Mouse (Mus musculus) G1E (cell line): ENCODE data around the gene Rgs6. TPM values are rescaled to one million over a fixed set of nuclear protein-coding genes. Genes with fewer than 3 reads are reported as not detected.

ENCODE experiments used
- ATAC-seq: 2 replicates; pipeline ENCODE4 v1.8.0; 2016; ENCODE audit warnings: mild to moderate bottlenecking; ENCODE audit not compliant: insufficient number of reproducible peaks, poor library complexity, low FRiP score, severe bottlenecking; ENCODE audit errors: extremely low read depth
- DNase-seq: peaks from one replicate; pipeline ENCODE4 v3.0.0; 2012; ENCODE audit warnings: low spot score
- H3K27me3 ChIP-seq: 2 replicates; pipeline ENCODE4 v1.6.1; 2012; ENCODE audit warnings: mild to moderate bottlenecking, low read length, inconsistent platforms; ENCODE audit not compliant: insufficient read depth
- H3K36me3 ChIP-seq: replicated peaks from 2 replicates; pipeline ENCODE3; 2012; ENCODE audit warnings: mild to moderate bottlenecking, inconsistent platforms
- H3K4me1 ChIP-seq: 2 replicates; pipeline ENCODE4 v1.6.1; 2012; ENCODE audit warnings: low read depth, low read length, inconsistent platforms, mixed read lengths; ENCODE audit not compliant: insufficient read depth
- H3K4me3 ChIP-seq: 2 replicates; pipeline ENCODE4 v1.5.1; 2012; ENCODE audit warnings: low read depth, mild to moderate bottlenecking, inconsistent platforms, low read length, moderate library complexity, mixed read lengths
- H3K9me3 ChIP-seq: replicated peaks from 2 replicates; pipeline ENCODE4 v1.6.1; 2012; ENCODE audit warnings: inconsistent platforms
- CTCF ChIP-seq: IDR thresholded peaks from 2 replicates; pipeline ENCODE4 v1.5.1; 2012; ENCODE audit warnings: low read depth, low read length, inconsistent platforms, mixed read lengths
- GATA1 ChIP-seq: IDR thresholded peaks from 2 replicates; pipeline ENCODE4 v1.6.1; 2012; ENCODE audit warnings: borderline replicate concordance, low read length, inconsistent platforms, mixed read lengths
- GATA2 ChIP-seq: IDR thresholded peaks from 2 replicates; pipeline ENCODE4 v1.6.1; 2012; ENCODE audit warnings: low read depth, low read length, inconsistent platforms, borderline replicate concordance
- POLR2AphosphoS5 ChIP-seq: IDR thresholded peaks from 2 replicates; pipeline ENCODE4 v1.6.1; 2012; ENCODE audit warnings: low read depth, low read length, inconsistent platforms; ENCODE audit not compliant: insufficient replicate concordance
- TAL1 ChIP-seq: conservative IDR thresholded peaks from 2 replicates; pipeline ENCODE4 v1.6.1; 2012; ENCODE audit warnings: low read depth, low read length, inconsistent platforms, mixed read lengths
- polyA plus RNA-seq: library from polyadenylated mRNA; stranded (reverse); fragments of >175 nt; gene quantifications from 2 replicates; pipeline ENCODE4 v1.2.3, GENCODE M21; 2012
- total RNA-seq, 2 experiments: library from RNA; stranded (forward) in 1 of 2; stranded (reverse) in 1 of 2; fragments of 200-1000 nt in 1 of 2; fragments of >200 nt in 1 of 2; fragmentation: Nextera tagmentation in 1 of 2; gene quantifications; 2 replicates each; pipeline ENCODE4 v1.2.3; 2014 to 2017

Gene Rgs6
- total and polyA plus RNA-seq, 3 experiments: 0.44 TPM; not detected in 2

DNA sequence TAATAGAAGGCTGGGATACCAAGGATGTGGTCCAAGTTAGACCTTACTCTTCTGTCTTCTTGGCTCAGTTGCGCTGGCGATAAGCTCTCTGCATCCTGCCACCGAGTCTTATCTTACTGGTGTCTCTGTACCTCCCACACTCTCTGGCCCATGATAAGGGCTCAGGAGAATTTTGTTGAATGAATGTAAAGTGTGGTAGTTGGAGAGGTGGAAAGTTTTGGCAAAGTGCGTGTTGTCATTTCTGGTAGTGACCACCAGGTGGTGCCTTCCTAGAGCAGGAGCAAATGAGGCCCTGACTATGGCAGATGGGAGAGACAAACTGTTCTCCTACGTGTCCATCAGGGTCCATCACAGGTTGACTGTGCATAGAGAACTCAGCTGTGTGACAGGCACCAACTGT lies 112.7 kb downstream of the Rgs6 start:
- Histone ChIP-seq H3K36me3 (no peaks in the 10 kb centered on the region), H3K4me1 (no peaks in the 10 kb centered on the region), H3K9me3 (no peaks in the 10 kb centered on the region), H3K27me3 (0 out of 2 replicates have a peak, but pooled peaks cover 6% of the 10 kb centered on the region), H3K4me3 (no peak overlapping the region)
- no peak; the same call in 1 of the 2 replicates for ATAC-seq
- DNase-seq: peak; percentile 30
- no peak for TF ChIP-seq TAL1
- no peak for TF ChIP-seq GATA2
- peak; percentile 84 for TF ChIP-seq CTCF

DNA sequence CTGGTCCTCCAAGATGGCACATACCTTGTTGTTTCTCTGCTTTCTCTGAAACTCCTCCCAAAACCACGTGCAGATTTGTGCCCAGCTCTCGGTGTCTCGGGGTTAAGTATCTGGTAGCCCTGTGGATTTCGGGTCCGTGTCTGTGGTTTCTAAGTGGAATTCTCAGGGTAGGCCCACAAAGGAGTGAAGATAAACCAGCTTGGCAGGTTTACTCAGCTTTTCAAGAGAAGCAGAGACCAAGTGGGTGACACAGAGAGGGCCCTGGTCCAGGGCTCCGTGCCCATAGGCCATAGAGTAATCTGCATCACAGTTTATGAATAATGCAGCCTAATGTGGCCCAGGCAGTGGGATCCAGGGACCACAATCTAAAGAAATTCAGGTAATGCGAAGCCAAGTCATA lies 113.3 kb downstream of the Rgs6 start:
- Histone ChIP-seq H3K36me3 (no peaks in the 10 kb centered on the region), H3K27me3 (0 out of 2 replicates have a peak, but pooled peaks cover 6% of the 10 kb centered on the region), H3K9me3 (no peaks in the 10 kb centered on the region), H3K4me3 (no peak overlapping the region), H3K4me1 (no peaks in the 10 kb centered on the region)
- DNase-seq (no peak), ATAC-seq (no peak)
- no peak for TF ChIP-seq CTCF
- TF ChIP-seq TAL1: no peak

DNA sequence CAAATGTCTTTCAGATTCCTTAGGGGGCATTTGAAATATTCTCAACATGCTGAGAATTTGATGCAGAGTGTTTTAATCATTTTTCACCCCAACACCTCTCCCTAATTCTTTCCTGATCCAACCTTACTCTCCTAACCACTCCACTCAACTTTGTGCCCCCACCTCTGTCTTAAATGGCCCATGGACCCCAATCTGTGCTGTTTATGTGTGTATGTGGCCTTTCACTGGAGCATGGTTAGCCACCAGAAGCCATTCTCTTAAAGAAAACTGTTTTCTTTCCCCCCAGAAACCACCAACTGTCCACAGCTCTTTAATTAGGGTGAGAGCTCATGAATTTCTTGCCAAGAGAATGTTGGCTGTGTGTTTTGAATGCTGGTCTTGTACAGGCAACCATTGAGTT lies 122.3 kb downstream of the Rgs6 start:
- ATAC-seq (no peak), DNase-seq (no peak)
- no peaks in the 10 kb centered on the region for H3K36me3 ChIP-seq
- no peak overlapping the region for H3K4me3 ChIP-seq
- H3K4me1 ChIP-seq: no peaks in the 10 kb centered on the region
- H3K9me3 ChIP-seq: no peaks in the 10 kb centered on the region
- peaks cover 5% of the 10 kb centered on the region; the same call in 1 of the 2 replicates for H3K27me3 ChIP-seq
- TF ChIP-seq GATA1 (no peak), GATA2 (no peak), TAL1 (no peak), POLR2AphosphoS5 (no peak), CTCF (no peak)

DNA sequence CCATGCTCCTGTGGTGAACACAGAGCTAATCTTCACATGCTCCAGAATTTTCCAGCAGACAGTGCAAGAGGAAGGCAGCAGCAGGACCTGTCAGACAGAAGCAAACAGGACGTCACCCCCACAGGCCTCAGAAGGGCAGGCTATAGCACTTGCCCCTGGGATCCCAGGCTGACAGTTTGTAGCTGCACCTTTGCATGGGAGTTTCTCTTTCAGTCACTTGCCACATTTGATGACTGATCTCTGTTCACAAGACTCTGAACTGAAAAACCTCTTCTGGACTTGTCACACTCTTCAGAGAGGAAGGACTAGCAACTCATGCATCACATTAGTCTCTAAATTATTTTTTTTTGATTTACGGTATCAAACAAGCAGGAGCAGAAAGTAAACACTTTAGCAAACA lies 126.2 kb downstream of the Rgs6 start:
- peaks cover 3% of the 10 kb centered on the region; the same call in 1 of the 2 replicates for H3K27me3 ChIP-seq
- H3K9me3 ChIP-seq: no peaks in the 10 kb centered on the region
- no peak overlapping the region for H3K4me3 ChIP-seq
- H3K36me3 ChIP-seq: no peaks in the 10 kb centered on the region
- no peak for TF ChIP-seq GATA2
- TF ChIP-seq GATA1: no peak
- no peak for TF ChIP-seq TAL1
- TF ChIP-seq POLR2AphosphoS5: no peak
- no peak for TF ChIP-seq CTCF
- H3K4me1 ChIP-seq: no peaks in the 10 kb centered on the region
- DNase-seq (no peak), ATAC-seq (no peak)

DNA sequence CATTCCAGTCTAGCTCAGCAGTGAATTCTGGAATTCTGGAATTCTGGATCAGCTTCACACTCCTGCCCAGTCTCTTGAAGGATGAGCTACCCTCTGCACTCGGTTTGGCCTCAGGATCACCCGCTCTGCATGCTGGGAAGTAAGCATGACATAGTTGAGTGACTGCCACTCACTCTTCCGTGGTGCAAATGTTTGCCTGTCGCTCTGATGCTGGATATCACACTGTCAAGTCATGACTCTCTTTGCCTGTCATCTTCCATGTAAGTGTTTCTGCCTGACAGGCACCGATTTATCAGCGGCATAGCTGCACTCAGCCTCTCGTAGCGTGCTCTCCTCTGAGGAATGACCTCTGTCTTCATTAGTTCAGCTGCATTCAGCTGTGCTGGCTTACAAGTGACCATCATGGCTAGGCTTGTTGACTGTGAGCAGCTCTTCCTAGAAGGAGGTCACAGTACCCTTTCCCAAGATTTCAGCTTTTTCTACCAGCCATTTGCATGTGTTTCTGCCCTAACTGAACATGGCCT lies 135.0 kb downstream of the Rgs6 start:
- Histone ChIP-seq H3K4me3 (no peak overlapping the region), H3K36me3 (no peaks in the 10 kb centered on the region), H3K4me1 (no peaks in the 10 kb centered on the region), H3K9me3 (no peaks in the 10 kb centered on the region), H3K27me3 (peaks cover 12% of the 10 kb centered on the region)
- ATAC-seq (no peak), DNase-seq (no peak)
- TF ChIP-seq GATA1: no peak

DNA sequence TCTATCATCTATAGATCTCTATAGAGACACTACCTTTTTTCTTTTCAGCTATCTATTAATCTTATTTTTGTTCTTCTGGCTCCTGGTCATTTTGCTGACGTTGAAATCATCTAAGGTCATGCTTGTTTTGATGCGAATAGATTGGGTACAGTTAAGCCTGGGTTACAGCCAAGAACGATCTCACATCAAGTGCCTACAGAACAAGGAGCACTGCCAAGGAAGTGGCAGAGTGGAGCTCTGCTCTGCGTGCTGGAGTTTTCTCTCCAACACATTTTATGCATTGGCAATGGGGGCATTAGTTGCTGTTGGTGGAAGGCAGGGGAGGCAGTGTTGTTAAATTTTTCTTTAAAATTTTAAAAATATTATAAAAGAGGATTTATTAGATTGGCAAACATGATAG lies 138.2 kb downstream of the Rgs6 start:
- H3K36me3 ChIP-seq: no peaks in the 10 kb centered on the region
- no peak for ATAC-seq
- TF ChIP-seq GATA1 (no peak), CTCF (no peak), TAL1 (no peak), POLR2AphosphoS5 (no peak), GATA2 (no peak)
- no peaks in the 10 kb centered on the region for H3K4me1 ChIP-seq
- H3K4me3 ChIP-seq: no peak overlapping the region
- DNase-seq: no peak
- H3K9me3 ChIP-seq: no peaks in the 10 kb centered on the region
- H3K27me3 ChIP-seq: peaks cover 12% of the 10 kb centered on the region

DNA sequence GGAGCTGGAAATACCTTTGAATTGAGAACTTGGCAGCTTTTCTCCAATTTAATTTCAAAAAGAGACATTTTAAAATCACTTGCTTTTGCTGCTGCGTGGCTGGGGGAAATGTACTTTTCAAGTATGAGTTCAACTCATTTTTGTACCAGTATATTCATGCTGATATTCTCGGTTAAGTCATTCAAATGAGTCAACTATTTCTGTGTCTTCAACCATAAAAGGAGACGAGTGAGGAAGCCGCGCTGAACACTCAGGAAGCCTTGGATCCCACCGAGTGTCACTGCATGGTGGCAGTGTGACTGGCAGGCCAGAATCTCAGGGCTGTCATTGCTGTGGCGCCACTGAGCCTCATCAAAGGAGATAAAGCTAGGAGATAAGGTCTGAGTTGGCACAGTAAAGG lies 143.5 kb downstream of the Rgs6 start:
- Histone ChIP-seq H3K36me3 (no peaks in the 10 kb centered on the region), H3K4me1 (no peaks in the 10 kb centered on the region), H3K9me3 (no peaks in the 10 kb centered on the region), H3K4me3 (no peak overlapping the region), H3K27me3 (peaks cover 3% of the 10 kb centered on the region; the same call in 1 of the 2 replicates)
- TF ChIP-seq POLR2AphosphoS5: no peak
- TF ChIP-seq CTCF: no peak
- TF ChIP-seq GATA2: no peak
- TF ChIP-seq GATA1: no peak
- no peak for TF ChIP-seq TAL1
- no peak for DNase-seq
- ATAC-seq: no peak
